Mouse (Mus musculus) A20 (cell line): ENCODE results near the gene 4931408C20Rik.

Experiments
- DNase-seq: peaks from one replicate; pipeline ENCODE4 v3.0.0-alpha.2; 2011; ENCODE audit warnings: low read depth, low spot score

The 4931408C20Rik gene

DNA sequence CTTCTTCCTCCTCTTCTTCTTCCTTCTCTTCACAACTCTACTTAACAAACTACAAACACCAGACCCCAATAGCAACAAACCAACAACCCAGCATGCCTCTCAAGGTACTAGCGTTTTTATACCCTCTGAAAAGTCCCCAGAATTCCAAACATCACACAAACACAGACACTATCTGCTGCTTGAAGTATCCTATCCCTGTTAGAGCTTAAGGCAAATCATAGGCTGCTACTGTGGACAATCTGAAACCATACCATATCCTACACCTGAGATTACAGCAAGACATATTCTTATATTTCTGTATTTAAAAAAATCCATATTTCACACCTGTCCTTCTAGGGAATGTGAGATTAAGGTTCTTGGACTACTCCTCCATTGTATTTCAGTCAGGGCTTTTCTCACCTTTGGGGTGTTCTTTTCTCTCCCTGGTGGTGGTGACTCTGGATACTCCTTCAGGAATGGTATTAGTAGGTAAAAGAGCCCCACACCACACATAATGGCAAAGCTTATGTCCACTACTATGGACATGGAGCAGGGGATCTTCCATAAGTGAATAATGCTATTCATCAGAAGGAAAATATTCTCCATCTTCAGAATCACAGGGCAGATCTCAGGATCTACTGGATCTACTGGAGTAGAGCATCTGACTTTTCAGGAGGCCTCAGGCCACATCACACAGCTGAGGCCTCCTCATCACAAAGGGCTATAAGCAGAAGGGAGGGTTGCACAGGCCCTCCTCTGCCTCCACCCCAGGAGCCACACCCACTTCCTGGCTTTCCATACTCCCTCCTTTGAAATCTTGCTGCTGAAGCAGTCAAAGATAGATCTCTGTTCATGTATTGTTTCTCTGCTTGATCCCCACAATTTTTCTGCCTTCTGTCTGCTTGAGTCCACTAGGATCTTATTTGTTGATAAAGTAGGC is at the start of gene 4931408C20Rik:
4931408C20Rik (minus strand) TSS at position 619 of the 919 bp plus-strand sequence.
- peak; percentile 37 for DNase-seq

DNA sequence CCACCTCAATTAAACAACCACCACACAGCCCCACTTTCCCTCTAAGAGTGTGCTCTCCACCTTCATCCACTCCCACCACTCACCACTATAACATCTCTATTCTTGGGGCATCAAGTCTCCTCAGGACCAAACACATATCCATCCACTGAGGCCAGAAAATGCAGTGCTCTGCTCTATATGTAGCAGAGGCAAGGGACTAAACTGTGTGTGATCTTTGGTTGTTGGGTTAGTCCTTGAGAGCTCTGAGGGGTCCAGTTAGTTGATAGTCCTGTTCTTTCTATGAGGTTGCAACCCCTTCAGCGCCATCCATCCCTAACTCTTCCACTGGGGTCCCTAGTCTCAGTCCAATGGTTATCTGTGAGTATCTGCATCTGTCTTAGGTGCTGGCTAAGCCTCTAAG is 666 bp upstream of the 4931408C20Rik start:
- DNase-seq, result peak; percentile 19

DNA sequence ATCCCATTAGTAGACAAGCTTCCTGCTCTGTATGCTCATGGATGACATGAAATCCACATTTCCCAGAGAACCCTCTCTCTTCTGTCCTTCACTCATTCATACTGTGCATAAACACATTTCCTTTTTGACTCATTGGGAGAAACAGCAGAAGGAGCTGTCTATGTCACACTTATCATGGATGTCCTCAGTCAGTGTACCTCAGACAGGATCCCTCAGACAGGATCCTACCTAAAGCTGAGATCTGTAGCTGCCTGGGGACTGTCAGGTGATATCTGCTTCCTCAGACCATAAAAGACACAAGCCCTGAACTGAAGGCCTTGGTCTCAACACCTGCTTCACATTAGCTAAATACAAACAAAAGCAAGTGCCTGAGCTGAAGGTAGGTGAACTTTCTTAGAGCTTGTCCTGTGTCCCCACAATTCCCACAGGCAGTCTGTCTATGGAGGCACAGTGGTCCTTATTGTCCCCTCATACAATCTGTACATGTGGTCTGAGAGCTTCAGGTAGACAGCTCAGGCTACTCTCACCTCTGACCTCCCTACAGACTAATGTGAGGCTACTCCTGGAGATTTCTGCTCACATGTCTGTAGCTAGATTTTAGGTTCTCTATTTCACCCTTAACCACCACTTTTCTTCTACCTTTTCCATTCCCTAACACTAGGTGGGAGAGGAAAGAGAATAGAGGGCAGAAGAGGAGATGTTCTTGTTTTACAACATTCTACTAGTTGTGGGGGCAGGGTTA is 1.1 kb downstream of the 4931408C20Rik start:
- DNase-seq, result peak; percentile 13

DNA sequence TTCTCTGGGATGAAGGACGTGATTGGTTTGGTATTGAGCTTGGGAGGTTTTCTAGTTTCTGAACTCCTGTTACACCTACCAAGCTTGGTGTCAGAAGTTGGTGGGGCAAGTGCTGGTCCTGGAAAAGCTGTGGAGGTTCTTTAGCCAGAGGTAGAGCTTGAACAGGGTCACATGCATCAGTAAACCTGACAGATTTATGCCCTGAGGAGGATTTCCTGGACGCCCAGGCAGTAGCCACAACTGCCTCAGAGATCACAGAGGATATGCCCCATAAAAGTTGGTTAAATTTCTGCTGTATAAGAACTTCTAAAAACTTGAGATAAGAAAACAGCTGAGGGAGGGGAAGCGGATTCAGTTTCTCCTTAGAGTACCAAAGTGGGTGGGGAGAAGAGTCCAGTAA is 1.9 kb downstream of the 4931408C20Rik start:
- DNase-seq, result no peak

DNA sequence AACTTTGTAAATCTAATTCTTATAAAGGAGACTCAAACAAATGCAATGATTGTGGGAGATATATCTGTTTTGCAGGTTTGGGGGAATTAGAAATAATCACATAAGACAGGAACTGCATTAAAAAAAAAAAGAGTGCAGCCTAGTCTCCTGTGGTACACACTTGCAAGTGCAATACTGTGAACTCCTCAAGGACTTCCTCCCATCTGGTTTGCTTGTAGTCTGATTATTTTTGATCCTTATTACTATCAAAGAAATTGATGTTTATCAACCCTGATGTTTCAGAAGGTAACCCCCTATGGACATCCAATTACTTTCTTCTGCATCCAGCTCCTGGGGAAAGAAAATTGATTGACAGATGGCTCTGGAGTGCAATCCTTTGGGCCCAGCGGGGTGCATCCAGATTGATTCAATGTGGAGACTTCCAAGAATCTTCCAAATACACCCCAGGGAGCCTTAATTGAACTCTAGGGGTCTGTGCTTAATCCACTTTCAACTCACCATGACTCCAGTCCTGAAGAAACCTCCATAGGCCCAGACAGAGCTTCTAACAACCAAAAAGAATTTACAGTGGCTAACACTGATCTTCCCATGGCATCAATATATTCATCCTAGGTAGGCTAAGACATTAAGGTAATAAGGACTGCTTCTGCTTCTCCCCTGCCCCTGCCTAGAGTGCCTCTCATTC is 37.4 kb downstream of the 4931408C20Rik start:
- DNase-seq, result no peak

DNA sequence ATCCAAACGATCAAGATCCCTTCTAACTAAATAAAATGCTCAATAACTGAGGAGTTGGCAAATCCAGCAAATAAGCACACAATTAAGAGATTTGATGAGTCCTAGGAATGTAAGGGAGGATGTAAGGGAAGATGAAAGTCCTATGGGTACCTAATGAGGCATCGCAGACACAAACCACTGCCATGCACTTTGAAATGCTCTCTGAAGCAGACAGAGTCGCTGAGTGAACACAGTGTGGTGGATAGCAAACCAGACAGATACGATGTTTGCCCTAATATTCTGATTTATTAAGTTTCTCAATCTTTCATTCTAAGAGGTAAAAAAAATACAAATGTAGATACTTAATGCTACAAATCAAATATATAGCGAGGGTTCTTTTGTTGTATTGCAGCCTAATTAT is 51.2 kb downstream of the 4931408C20Rik start:
- DNase-seq, result no peak
